Mouse (Mus musculus) kidney, adult 9 months (tissue): ENCODE measurements around the gene Gm10277.

Source experiments
- DNase-seq: peaks from one replicate; pipeline ENCODE4 v3.0.0; 2022

Gm10277 gene

GRCm38 (mm10) chr11:77787707-77788106 lies at the start of gene Gm10277:
Gene Gm10277, minus strand, starts transcription at chr11:77787747.
- no peak for DNase-seq

- peak; percentile 69 for DNase-seq
Observed at GRCm38 (mm10) chr11:77836751-77837150, 49.2 kb upstream of the Gm10277 start.

GRCm38 (mm10) chr11:77836290-77836689 lies 48.7 kb upstream of the Gm10277 start:
- no peak for DNase-seq

- no peak for DNase-seq
Observed at GRCm38 (mm10) chr11:77835109-77835508, 47.6 kb upstream of the Gm10277 start.

- DNase-seq = no peak
Observed at GRCm38 (mm10) chr11:77832541-77832940, 45.0 kb upstream of the Gm10277 start.

GRCm38 (mm10) chr11:77830875-77831274 lies 43.3 kb upstream of the Gm10277 start:
- DNase-seq = peak; percentile 43

GRCm38 (mm10) chr11:77829043-77829841 lies 41.7 kb upstream of the Gm10277 start:
- no peak for DNase-seq

- no peak for DNase-seq
Observed at GRCm38 (mm10) chr11:77828163-77828562, 40.6 kb upstream of the Gm10277 start.

GRCm38 (mm10) chr11:77827241-77827995 lies 39.9 kb upstream of the Gm10277 start:
- DNase-seq = peak; percentile 85

GRCm38 (mm10) chr11:77826311-77826710 lies 38.8 kb upstream of the Gm10277 start:
- DNase-seq = no peak

GRCm38 (mm10) chr11:77825853-77826252 lies 38.3 kb upstream of the Gm10277 start:
- DNase-seq = peak; percentile 83

GRCm38 (mm10) chr11:77822781-77823180 lies 35.2 kb upstream of the Gm10277 start:
- DNase-seq = peak; percentile 59

- peak; percentile 64 for DNase-seq
Observed at GRCm38 (mm10) chr11:77821648-77822047, 34.1 kb upstream of the Gm10277 start.

- DNase-seq = peak; percentile 64
Observed at GRCm38 (mm10) chr11:77816003-77816402, 28.5 kb upstream of the Gm10277 start.

- no peak for DNase-seq
Observed at GRCm38 (mm10) chr11:77813969-77814368, 26.4 kb upstream of the Gm10277 start.

GRCm38 (mm10) chr11:77810018-77810417 lies 22.5 kb upstream of the Gm10277 start:
- no peak for DNase-seq

GRCm38 (mm10) chr11:77809215-77809614 lies 21.7 kb upstream of the Gm10277 start:
- DNase-seq = no peak

- peak; percentile 50 for DNase-seq
Observed at GRCm38 (mm10) chr11:77808051-77808465, 20.5 kb upstream of the Gm10277 start.

- DNase-seq = no peak
Observed at GRCm38 (mm10) chr11:77806855-77807254, 19.3 kb upstream of the Gm10277 start.

- peak; percentile 57 for DNase-seq
Observed at GRCm38 (mm10) chr11:77806218-77806617, 18.7 kb upstream of the Gm10277 start.

- peak; percentile 30 for DNase-seq
Observed at GRCm38 (mm10) chr11:77802341-77802865, 14.9 kb upstream of the Gm10277 start.

- peak; percentile 81 for DNase-seq
Observed at GRCm38 (mm10) chr11:77800869-77801701, 13.5 kb upstream of the Gm10277 start.

- DNase-seq = no peak
Observed at GRCm38 (mm10) chr11:77800491-77800868, 12.9 kb upstream of the Gm10277 start.
